Mouse (Mus musculus) liver, embryonic 14.5 days (tissue): Measurements from ENCODE around the gene Derl3.

Experiments
- CTCF ChIP-seq: IDR thresholded peaks from 2 replicates; pipeline ENCODE4 v1.5.1; 2016; ENCODE audit warnings: antibody characterized with exemption, low read depth, control low read depth
- EP300 ChIP-seq: IDR thresholded peaks from 2 replicates; pipeline ENCODE4 v1.6.1; 2016; ENCODE audit warnings: antibody characterized with exemption, low read depth

DNA sequence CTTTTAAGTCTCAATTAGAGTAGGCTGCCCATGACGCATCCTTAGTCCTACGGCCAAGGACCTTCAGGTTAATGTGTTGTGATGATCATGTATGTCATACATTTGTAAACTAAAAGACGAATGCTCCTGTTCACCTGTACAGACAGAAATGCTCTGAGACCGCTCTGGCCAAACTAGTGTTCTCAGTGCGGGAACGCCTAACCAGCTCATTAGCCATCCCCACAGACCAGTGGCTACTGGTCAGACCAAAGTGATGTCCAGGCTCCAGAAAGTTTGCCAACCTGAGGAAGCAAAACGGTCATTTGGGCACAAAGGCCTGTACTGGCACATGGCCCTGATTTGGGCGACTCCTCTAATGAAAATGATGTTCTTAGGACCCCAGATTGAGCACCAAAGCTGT lies 8.5 kb upstream of the Derl3 start:
- TF ChIP-seq CTCF (no peak), EP300 (no peak)
